Mouse (Mus musculus) lung, postnatal 14 days (tissue): ENCODE results near the gene Olfr804.

Source experiments
- DNase-seq: peaks from one replicate; pipeline ENCODE4 v3.0.0; 2021

Olfr804 gene

GRCm38 (mm10) chr10:129702910-129703309, at the start of gene Olfr804:
TSS of gene Olfr804 (plus strand) at chr10:129703210.
- DNase-seq = no peak

- DNase-seq = no peak
Observed at GRCm38 (mm10) chr10:129657394-129657793, 45.6 kb upstream of the Olfr804 start, which contains the start of gene Olfr800. TSS of gene Olfr800 (plus strand) at chr10:129657694.

- DNase-seq = no peak
Observed at GRCm38 (mm10) chr10:129673765-129674164, 29.2 kb upstream of the Olfr804 start, which contains the start of gene Olfr801. TSS of gene Olfr801 (minus strand) at chr10:129673865.

DNA sequence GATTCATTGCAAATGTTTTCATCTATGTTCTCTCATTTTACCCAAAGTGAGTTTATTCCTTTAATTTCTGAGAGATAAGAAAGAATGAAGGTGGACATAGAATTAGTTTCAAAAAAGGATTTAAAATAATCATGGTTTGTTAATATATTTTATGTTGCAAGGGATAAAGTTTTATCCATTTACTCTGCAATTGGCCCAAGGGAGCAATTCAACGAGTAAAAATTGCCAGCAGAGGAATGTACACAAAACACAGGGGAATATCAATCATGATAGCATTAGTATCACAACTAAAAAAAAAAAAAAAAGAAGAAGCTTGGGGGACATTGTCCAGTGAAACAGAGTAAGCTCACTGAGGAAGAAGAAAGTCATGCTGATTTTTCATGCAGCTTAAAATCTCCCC, 14.9 kb upstream of the Olfr804 start, which contains the start of gene Olfr802:
TSS of gene Olfr802 (minus strand) at position 101 of the 400 bp plus-strand sequence.
- DNase-seq = no peak

GRCm38 (mm10) chr10:129694186-129694585, 8.8 kb upstream of the Olfr804 start, which contains the start of gene Olfr803:
TSS of gene Olfr803 (minus strand) at chr10:129694286.
- no peak for DNase-seq

DNA sequence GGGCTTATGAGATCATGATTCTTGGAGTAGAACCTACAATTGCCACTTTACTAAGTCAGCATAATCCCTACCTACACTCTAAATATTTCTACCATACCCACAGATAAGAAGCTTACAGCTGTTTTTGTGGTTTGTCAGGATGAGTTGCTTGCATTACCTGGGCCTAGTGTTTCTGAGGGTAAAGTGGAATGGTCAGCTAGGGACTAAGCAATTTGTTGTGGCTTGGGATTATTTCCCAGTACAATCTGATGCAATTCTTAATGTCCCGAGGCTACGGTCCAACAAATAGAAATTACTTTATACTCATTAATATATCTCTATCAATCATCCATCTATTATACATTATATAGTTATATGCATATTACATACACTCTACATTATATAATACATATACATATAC, 26.3 kb downstream of the Olfr804 start, which contains the start of gene Olfr805:
TSS of gene Olfr805 (minus strand) at position 101 of the 400 bp plus-strand sequence.
- no peak for DNase-seq

DNA sequence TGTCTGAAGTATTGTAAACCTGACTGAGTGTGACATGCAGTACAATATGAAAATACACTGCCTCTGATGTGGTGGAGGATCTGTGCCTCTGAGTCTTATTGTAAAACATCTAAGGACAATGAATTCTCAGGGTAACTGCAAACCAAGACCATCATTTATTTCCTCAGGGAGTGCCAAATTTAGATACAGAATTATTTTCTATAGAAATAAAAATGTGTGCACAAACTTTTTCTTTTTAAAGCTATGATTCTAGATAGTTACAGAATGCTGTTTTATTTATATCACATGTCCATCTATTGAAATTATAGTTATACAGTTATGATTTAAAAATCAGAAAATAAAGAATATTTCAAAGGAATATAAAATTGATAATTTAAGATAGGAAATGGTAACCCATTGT, 38.8 kb downstream of the Olfr804 start, which contains the start of gene Olfr806:
TSS of gene Olfr806 (minus strand) at position 101 of the 400 bp plus-strand sequence.
- no peak for DNase-seq

DNA sequence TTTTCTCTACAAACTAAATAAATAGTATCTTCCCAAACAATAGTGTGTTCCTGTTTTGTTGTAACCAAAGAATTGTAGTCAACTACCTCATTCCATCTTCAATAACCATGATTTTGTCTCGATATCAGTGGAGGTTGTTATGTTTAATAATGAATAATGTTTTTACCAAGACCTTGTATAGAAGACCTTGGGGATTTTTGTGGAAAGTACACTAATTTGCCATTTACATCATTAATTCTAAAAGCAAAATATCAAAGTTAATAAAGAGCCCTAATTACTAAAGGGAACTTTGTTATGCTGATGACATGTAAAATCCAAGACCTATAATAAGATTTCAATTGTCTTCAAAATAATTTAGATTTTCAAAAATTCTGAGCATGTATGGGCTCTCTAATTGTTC, 54.7 kb downstream of the Olfr804 start, which contains the start of gene Olfr807:
TSS of gene Olfr807 (minus strand) at position 101 of the 400 bp plus-strand sequence.
- no peak for DNase-seq
